9 mouse cellular contexts compared by ENCODE assay signal in the genomic region with DNA sequence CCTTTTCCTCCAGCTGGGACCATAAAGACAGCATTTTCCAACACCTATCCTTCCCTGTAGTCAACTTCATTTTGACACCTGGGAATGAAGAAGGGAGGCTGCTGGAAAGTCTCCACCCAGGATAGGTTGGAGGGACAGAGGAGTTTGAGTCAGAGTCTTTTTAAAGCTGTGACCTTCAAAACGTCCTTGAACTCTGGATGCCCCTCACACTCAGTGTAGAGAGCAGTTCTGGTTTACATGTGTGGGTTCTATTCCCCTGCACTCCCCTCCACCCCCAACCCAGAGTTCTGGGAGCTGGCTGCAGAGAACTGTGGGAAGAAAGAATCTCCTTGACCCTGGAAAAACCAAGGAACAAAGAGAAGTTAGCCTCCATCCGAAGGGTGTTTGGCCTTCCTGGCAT.
"Had no signal": no experiment of that assay in that cellular context is flagged by ENCODE, and none has a peak within 500 bp of the region (broad histone marks: within the 10 kb centered on the region; RNA-seq: fewer than 3 reads in every experiment).

No protein-coding gene starts in this region.

- H3K27ac ChIP-seq: liver, embryonic 15.5 days; midbrain, embryonic 13.5 days had no signal

- H3K9me3 ChIP-seq: liver, embryonic 15.5 days; midbrain, embryonic 13.5 days had no signal

- H3K27me3 ChIP-seq: liver, embryonic 15.5 days; midbrain, embryonic 13.5 days had no signal

- ATAC-seq: lung, postnatal 0 days; midbrain, embryonic 13.5 days had no signal

- H3K36me3 ChIP-seq: liver, embryonic 15.5 days; midbrain, embryonic 13.5 days had no signal

- H3K4me3 ChIP-seq: liver, embryonic 15.5 days; midbrain, embryonic 13.5 days had no signal

- H3K4me2 ChIP-seq: liver, embryonic 11.5 days; liver, embryonic 15.5 days; midbrain, embryonic 13.5 days had no signal

- H3K9ac ChIP-seq: liver, embryonic 15.5 days; midbrain, embryonic 13.5 days had no signal

- DNase-seq: left cerebral cortex, postnatal 4 days; lung, adult 2 months; lung, postnatal 36 days; right cerebral cortex, postnatal 25 days; thymus, postnatal 36 days had no signal

- H3K4me1 ChIP-seq: liver, embryonic 15.5 days; midbrain, embryonic 13.5 days had no signal
